Mouse (Mus musculus): ENCODE data around the gene Zfp978. TPM values are rescaled to one million over a fixed set of nuclear protein-coding genes. Genes with fewer than 3 reads are reported as not detected.
A peak's percentile ranks its signal among the peaks of the same experiment; 100 is the strongest.
"Not testable (repeated sequence)": the region's sequence is repeated elsewhere in the genome, so short reads cannot be mapped to it uniquely, and the experiment has no call there.

Zfp978 gene
- polyA plus RNA-seq, 1 experiment from 2014 or later: not detected

DNA sequence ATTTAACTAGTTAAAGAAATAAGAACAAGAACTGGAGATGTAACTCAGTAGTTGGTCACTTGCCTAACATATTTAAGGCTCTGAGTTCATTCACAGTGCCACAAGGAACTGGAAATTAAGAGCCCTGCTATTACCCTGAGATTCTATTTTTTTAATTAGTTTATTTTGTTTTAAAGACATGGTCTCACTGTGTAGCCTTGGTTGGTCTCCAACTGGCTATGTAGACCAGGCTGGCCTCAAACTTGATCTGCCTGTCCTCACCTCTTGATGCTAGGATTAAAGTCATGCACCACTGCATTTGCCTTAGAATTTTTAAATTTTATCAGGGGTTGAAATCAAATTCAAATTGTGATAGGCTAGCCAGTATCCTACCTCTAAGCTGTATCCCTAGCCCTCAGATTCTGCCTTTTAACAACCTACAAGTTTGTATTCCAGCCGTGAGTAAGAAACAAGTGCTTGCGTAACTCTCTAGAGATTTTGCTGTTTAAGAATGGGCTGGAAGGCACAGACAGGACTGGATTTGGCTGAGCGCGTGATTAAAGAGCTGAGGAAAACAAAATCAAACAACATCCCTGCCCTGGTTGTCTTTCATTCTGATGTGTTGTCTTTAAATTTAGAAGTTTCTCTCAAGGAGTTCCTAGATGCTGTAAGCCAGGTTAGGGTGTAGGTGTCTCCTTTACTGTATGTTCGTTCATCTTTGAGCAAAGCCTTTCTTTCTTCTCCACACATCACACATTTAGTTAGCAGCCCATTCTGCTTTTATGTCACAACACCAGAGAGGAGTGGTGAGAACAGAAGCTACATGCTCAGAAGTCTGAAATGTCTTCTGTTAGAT lies 58.9 kb downstream of the Zfp978 start:
- not testable (repeated sequence) for H3K4me1 ChIP-seq (ENCODE audit: insufficient read depth); H3K4me3 ChIP-seq (ENCODE audit: low read depth, low read length); H3K27me3 ChIP-seq (ENCODE audit: insufficient read depth, low read length); H3K36me3 ChIP-seq (replicated peaks; ENCODE audit: insufficient read depth, low read length); ATAC-seq; DNase-seq; H3K9ac ChIP-seq (replicated peaks); H3K4me2 ChIP-seq (ENCODE audit: low read depth, low read length); H3K27ac ChIP-seq (ENCODE audit: low read depth)
- 73% methylated on average over 5 of the region's 5 CpGs for WGBS (ENCODE audit: insufficient replicate concordance)
- peaks cover 18% of the 10 kb centered on the region for H3K9me3 ChIP-seq (ENCODE audit: low read length)

DNA sequence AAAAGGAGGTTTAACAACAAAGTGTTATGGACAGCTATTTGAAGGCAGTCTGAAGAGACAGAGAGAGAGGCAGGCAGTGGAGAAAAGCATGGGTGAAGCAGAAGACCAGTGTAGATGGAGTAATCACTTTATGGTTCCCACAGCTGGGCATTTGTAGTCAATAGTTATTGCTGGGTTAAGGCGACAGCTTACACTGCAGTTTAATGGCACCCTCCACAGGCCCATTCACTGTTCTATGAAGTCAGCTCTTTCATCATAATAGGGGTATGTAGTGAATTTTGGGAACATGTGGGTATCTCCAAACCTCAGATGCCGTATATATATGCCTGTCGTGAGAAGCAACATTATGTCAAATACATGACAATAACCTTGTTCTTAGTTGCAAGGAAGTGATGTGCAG lies 59.7 kb downstream of the Zfp978 start:
- Histone ChIP-seq H3K4me1 (ENCODE audit: insufficient read depth) (no peaks in the 10 kb centered on the region), H3K4me3 (ENCODE audit: low read depth, low read length) (no peak overlapping the region), H3K36me3 (replicated peaks; ENCODE audit: insufficient read depth, low read length) (no peaks in the 10 kb centered on the region), H3K9ac (replicated peaks) (no peak overlapping the region), H3K4me2 (ENCODE audit: low read depth, low read length) (no peak overlapping the region), H3K27ac (ENCODE audit: low read depth) (no peak overlapping the region), H3K9me3 (ENCODE audit: low read length) (peaks cover 25% of the 10 kb centered on the region), H3K27me3 (ENCODE audit: insufficient read depth, low read length) (no peaks in the 10 kb centered on the region)
- TF ChIP-seq CTCF (IDR thresholded peaks at IDR 0.05; ENCODE audit: low read depth) (no peak), EP300 (IDR thresholded peaks at IDR 0.05; ENCODE audit: low read depth) (no peak)
- ATAC-seq (no peak), DNase-seq (no peak)
- 61% methylated on average over 3 of the region's 3 CpGs for WGBS (ENCODE audit: insufficient replicate concordance)

DNA sequence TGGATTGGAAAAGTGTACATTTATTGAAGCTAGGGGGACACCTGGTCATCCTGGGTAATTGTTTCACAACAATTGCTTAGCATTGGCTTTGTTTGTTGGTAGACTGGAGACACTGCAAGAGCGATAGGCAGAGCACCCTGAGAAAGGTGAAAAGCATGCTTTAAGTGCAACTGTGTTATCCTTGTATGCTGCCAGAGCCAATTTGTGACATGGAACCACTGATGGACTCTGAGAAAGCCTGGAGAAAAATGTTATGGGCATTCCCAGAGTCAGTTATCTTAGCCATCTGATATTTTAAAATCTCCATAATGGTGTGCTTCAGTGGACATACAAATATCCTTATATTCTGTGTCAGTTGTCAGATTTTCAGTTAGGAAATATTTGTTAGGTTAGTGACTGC lies 60.2 kb downstream of the Zfp978 start:
- ATAC-seq, DNase-seq: not testable (repeated sequence)

DNA sequence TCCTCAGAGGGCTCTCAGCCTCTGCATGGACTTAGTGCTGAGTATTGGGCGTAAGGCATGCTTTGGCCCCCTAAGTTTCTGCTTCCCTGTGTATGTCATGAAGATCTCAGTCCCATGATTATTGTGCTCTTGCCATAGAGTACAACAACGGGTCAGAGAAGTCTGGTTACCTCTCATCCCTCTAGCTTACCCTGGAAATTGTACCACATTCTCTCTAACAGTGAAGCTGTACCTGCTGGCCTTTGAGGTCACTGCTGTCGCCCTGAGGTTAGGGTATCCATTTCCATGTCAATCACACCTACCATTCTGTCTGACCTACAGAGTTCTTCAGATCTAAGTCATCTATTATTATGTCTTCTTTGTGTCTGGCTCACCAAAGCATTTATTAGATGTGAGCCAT lies 62.0 kb downstream of the Zfp978 start:
- Histone ChIP-seq H3K27ac (ENCODE audit: low read depth) (no peak overlapping the region), H3K27me3 (ENCODE audit: insufficient read depth, low read length) (no peaks in the 10 kb centered on the region), H3K4me2 (ENCODE audit: low read depth, low read length) (no peak overlapping the region), H3K36me3 (replicated peaks; ENCODE audit: insufficient read depth, low read length) (no peaks in the 10 kb centered on the region), H3K9me3 (ENCODE audit: low read length) (peaks cover 17% of the 10 kb centered on the region), H3K9ac (replicated peaks) (no peak overlapping the region), H3K4me1 (ENCODE audit: insufficient read depth) (no peaks in the 10 kb centered on the region), H3K4me3 (ENCODE audit: low read depth, low read length) (no peak overlapping the region)
- TF ChIP-seq CTCF (IDR thresholded peaks at IDR 0.05; ENCODE audit: low read depth) (no peak), EP300 (IDR thresholded peaks at IDR 0.05; ENCODE audit: low read depth) (no peak)
- DNase-seq (peak; percentile 21), ATAC-seq (no peak)
- 39% methylated on average over 3 of the region's 3 CpGs for WGBS (ENCODE audit: insufficient replicate concordance)

More for the DNA sequence above, 60.2 kb downstream of the Zfp978 start:
- not testable (repeated sequence) for H3K27me3 ChIP-seq (ENCODE audit: insufficient read depth, low read length); H3K9ac ChIP-seq (replicated peaks); H3K27ac ChIP-seq (ENCODE audit: low read depth); H3K4me1 ChIP-seq (ENCODE audit: insufficient read depth); H3K36me3 ChIP-seq (replicated peaks; ENCODE audit: insufficient read depth, low read length); H3K4me2 ChIP-seq (ENCODE audit: low read depth, low read length); H3K4me3 ChIP-seq (ENCODE audit: low read depth, low read length)
- WGBS (ENCODE audit: insufficient replicate concordance): 21% methylated on average over 1 of the region's 1 CpGs
- peaks cover 26% of the 10 kb centered on the region for H3K9me3 ChIP-seq (ENCODE audit: low read length)

DNA sequence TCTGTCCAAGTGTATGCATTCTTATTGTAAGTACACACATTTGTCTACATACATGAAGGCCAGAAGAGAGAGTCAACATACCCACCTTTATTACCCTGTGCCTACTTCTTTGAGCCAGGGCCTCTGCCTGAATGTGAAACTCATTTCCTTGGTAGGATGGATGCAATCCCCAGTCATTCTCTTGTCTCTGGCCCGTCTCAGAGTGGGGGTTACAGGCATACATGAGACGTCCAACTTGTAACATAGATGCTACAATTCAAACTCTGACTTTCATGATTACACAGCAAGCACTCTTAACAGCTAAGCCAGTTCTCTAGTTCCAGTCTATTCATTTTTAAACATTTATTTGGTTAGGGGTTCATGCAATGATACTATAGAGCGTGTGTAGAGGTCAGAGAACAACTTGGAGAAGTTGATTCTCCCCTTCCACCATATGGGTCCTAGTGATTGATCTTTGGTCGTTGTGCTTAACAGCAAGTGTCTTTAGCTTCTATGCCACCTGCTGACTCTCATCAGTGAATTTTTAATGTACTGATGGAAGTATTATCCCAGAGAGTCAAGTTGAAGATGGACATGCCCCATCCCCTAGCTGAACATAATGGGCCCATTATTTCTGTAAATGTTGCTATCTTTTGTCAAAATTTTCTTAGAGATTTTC lies 62.7 kb downstream of the Zfp978 start:
- TF ChIP-seq CTCF (IDR thresholded peaks at IDR 0.05; ENCODE audit: low read depth) (no peak), EP300 (IDR thresholded peaks at IDR 0.05; ENCODE audit: low read depth) (no peak)
- Histone ChIP-seq H3K4me1 (ENCODE audit: insufficient read depth) (no peaks in the 10 kb centered on the region), H3K9ac (replicated peaks) (no peak overlapping the region), H3K36me3 (replicated peaks; ENCODE audit: insufficient read depth, low read length) (no peaks in the 10 kb centered on the region), H3K9me3 (ENCODE audit: low read length) (peaks cover 17% of the 10 kb centered on the region; the same call in 1 of the 2 replicates), H3K4me2 (ENCODE audit: low read depth, low read length) (no peak overlapping the region), H3K27me3 (ENCODE audit: insufficient read depth, low read length) (no peaks in the 10 kb centered on the region), H3K4me3 (ENCODE audit: low read depth, low read length) (no peak overlapping the region), H3K27ac (ENCODE audit: low read depth) (no peak overlapping the region)
- ATAC-seq (no peak), DNase-seq (peak; percentile 25)
- WGBS (ENCODE audit: insufficient replicate concordance): 48% methylated on average over 4 of the region's 4 CpGs

DNA sequence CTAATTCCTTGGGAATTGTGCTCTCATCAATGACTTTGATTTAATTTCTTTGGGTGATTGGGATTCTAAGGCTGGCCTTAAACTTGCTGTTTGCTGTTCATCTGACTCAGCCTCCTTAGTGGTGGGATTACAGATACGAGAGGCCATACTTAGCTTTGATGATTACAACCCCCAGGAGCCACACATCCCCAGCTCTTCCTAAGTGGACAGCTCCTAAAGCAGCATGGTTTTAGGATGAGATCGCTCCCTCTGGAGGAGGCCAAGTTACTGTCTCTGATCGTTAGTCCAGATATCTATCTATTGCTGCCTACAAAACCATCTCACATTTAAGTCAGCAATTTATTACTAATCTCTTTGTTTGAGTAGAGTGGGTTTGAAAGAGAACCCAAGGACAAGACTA lies 63.3 kb downstream of the Zfp978 start:
- not testable (repeated sequence) for ATAC-seq; H3K27me3 ChIP-seq (ENCODE audit: insufficient read depth, low read length); H3K36me3 ChIP-seq (replicated peaks; ENCODE audit: insufficient read depth, low read length); H3K4me2 ChIP-seq (ENCODE audit: low read depth, low read length); H3K27ac ChIP-seq (ENCODE audit: low read depth); H3K9ac ChIP-seq (replicated peaks); H3K4me3 ChIP-seq (ENCODE audit: low read depth, low read length); H3K4me1 ChIP-seq (ENCODE audit: insufficient read depth)
- WGBS (ENCODE audit: insufficient replicate concordance): 44% methylated on average over 3 of the region's 3 CpGs
- peaks cover 13% of the 10 kb centered on the region; the same call in 1 of the 2 replicates for H3K9me3 ChIP-seq (ENCODE audit: low read length)
- DNase-seq: peak; percentile 14
